Mouse (Mus musculus) ES-E14 (cell line): ENCODE data around the gene Ret. TPM values are rescaled to one million over a fixed set of nuclear protein-coding genes. Genes with fewer than 3 reads are reported as not detected.

Experiments used
- DNase-seq: peaks from one replicate; pipeline ENCODE4 v3.0.0-alpha.2; 2013; ENCODE audit warnings: low read depth, low spot score
- H3K27ac ChIP-seq: 2 replicates; pipeline ENCODE4 v1.5.1; 2012; ENCODE audit warnings: low read depth, mild to moderate bottlenecking, low read length, moderate library complexity, mixed read lengths; ENCODE audit not compliant: poor library complexity, insufficient read depth, severe bottlenecking
- H3K36me3 ChIP-seq: 2 replicates; pipeline ENCODE4 v1.6.1; 2012; ENCODE audit warnings: mild to moderate bottlenecking, low read length, moderate library complexity, mixed read lengths; ENCODE audit not compliant: control insufficient read depth, poor library complexity, insufficient read depth, severe bottlenecking
- H3K4me1 ChIP-seq, 2 experiments: fragments of 150-350 bp in 1 of 2; sonication (generic) in 1 of 2; 2 replicates each; pipeline ENCODE4 v1.6.1; 2012; ENCODE audit warnings: low read length in 2 of 2, mild to moderate bottlenecking in 1 of 2, mixed read lengths in 1 of 2; ENCODE audit not compliant: control insufficient read depth in 2 of 2, insufficient read depth in 2 of 2, poor library complexity in 1 of 2
- H3K4me3 ChIP-seq, 2 experiments: fragments of 150-350 bp in 1 of 2; sonication (generic) in 1 of 2; 2 replicates each; pipeline ENCODE4 v1.5.1; 2012; ENCODE audit warnings: low read length in 2 of 2, low read depth in 1 of 2, mild to moderate bottlenecking in 1 of 2, mixed read lengths in 1 of 2; ENCODE audit not compliant: insufficient read depth in 1 of 2, poor library complexity in 1 of 2, severe bottlenecking in 1 of 2
- H3K9ac ChIP-seq: 2 replicates; pipeline ENCODE4 v1.6.1; 2012; ENCODE audit warnings: low read depth, mild to moderate bottlenecking, low read length, mixed read lengths; ENCODE audit not compliant: poor library complexity, insufficient read depth, severe bottlenecking
- H3K9me3 ChIP-seq: fragments of 150-350 bp; sonication (generic); 2 replicates; pipeline ENCODE4 v1.6.1; 2012; ENCODE audit warnings: low read depth, mild to moderate bottlenecking, low read length; ENCODE audit not compliant: control insufficient read depth, insufficient read depth
- CHD2 ChIP-seq: IDR thresholded peaks from 2 replicates; pipeline ENCODE4 v1.6.1; 2014; ENCODE audit warnings: mild to moderate bottlenecking, low read depth, low read length, inconsistent platforms
- HCFC1 ChIP-seq: IDR thresholded peaks from 2 replicates; pipeline ENCODE4 v1.6.1; 2012; ENCODE audit warnings: low read length, inconsistent platforms, borderline replicate concordance; ENCODE audit not compliant: insufficient read depth
- MAFK ChIP-seq: IDR thresholded peaks from 2 replicates; pipeline ENCODE4 v1.6.1; 2014; ENCODE audit warnings: mild to moderate bottlenecking, low read depth, low read length, inconsistent platforms; ENCODE audit not compliant: insufficient read depth
- ZC3H11A ChIP-seq: IDR thresholded peaks from 2 replicates; pipeline ENCODE4 v1.6.1; 2012; ENCODE audit warnings: low read depth, mild to moderate bottlenecking, inconsistent platforms, low read length, borderline replicate concordance
- ZNF384 ChIP-seq: IDR thresholded peaks from 2 replicates; pipeline ENCODE4 v1.6.1; 2012; ENCODE audit warnings: low read depth, low read length, inconsistent platforms
- in situ Hi-C, 2 experiments: fragments of 600-800 bp; cut with MboI; formaldehyde crosslinking; loops; one replicate each; pipeline ENCODE4 v1.15.1; 2025; ENCODE audit warnings: low sequenced_read_pairs in 2 of 2, inconsistent platforms in 1 of 2; ENCODE audit not compliant: unreplicated experiment in 2 of 2
- total RNA-seq: library from RNA; depleted of rRNA; stranded (reverse); fragments of 300-350 nt; gene quantifications from 2 replicates; pipeline ENCODE4 v1.2.3, GENCODE M21; 2012

The Ret gene
- total RNA-seq, 1 experiment: 1.4 TPM

DNA sequence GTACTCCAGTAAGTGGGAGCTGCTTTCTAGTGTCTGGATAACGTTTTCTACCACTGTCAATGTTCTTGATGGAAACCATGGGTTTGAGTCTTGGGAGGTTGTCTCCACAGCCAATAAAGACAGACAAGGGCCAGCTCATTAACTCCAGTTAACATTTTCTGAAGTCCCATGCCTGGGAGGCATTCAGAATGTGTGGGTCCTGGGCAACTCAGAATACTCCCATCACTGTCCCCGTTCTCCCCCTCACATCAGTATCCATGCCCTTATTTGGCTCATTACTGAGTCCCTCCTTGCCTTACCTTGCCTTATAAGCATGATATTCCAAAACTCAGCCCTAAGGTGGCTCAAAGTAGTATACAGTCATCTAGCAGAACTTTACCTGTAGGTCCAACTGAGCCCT lies 25.0 kb upstream of the Ret start:
- no peaks in the 10 kb centered on the region for H3K36me3 ChIP-seq
- H3K4me3 ChIP-seq: no peak overlapping the region
- H3K9me3 ChIP-seq: no peaks in the 10 kb centered on the region
- no peak for TF ChIP-seq MAFK
- no peak for TF ChIP-seq CHD2
- TF ChIP-seq HCFC1: no peak
- TF ChIP-seq ZNF384: no peak
- no peak for TF ChIP-seq ZC3H11A
- no peaks in the 10 kb centered on the region for H3K4me1 ChIP-seq
- no peak overlapping the region for H3K27ac ChIP-seq
- H3K9ac ChIP-seq: no peak overlapping the region
- in situ Hi-C loops: no loop called here
- no peak for DNase-seq

DNA sequence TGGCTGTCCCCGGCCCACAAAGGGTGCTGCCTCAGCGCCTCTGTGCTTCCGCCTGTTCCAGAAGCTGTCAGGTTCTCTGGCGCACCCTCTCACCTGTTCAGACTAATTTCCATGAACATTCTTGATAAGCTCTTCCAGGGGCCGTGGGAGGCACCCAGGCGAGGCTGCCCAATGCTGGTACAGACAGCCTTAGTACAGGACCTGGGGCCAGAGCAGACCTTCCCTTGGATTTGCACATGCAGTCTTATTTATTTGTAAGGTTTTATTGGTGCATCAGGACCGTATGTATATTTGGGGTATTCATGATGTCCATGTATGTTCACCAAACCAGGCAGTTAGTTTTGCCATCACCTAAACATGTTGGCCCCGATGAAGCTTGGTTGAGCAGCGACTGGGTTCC lies 18.2 kb upstream of the Ret start:
- DNase-seq: no peak
- in situ Hi-C loops: no loop called here
- TF ChIP-seq MAFK: no peak
- TF ChIP-seq ZC3H11A: no peak
- TF ChIP-seq ZNF384: no peak
- no peak for TF ChIP-seq CHD2
- TF ChIP-seq HCFC1: no peak

DNA sequence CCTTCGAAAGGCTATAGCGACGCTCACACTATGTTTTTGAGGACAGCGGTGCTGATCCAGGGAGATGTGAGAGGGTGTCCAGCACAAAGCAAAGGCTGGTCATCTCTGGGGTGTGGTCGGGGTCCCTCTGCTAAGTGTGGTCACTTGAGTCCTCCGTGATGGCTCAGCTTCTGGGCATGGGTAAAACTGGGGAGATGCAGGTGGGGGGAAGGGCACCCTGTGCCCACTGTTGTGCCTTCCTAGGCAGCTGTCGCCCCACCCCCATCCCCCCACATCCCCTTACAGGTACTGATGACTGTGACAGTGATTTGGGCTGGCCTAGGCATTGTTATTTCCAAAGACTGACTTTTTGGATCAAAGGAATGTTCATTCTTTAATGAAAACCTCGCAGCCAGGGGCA lies 10.8 kb upstream of the Ret start:
- TF ChIP-seq ZC3H11A: no peak
- TF ChIP-seq HCFC1: no peak
- TF ChIP-seq ZNF384: no peak
- TF ChIP-seq MAFK: no peak
- no peak for TF ChIP-seq CHD2
- H3K9ac ChIP-seq: no peak overlapping the region
- no peaks in the 10 kb centered on the region for H3K4me1 ChIP-seq
- H3K4me3 ChIP-seq: no peak overlapping the region
- in situ Hi-C loops: no loop called here
- H3K36me3 ChIP-seq: no peaks in the 10 kb centered on the region
- H3K9me3 ChIP-seq: no peaks in the 10 kb centered on the region
- DNase-seq: no peak
- no peak overlapping the region for H3K27ac ChIP-seq

More for the DNA sequence above, 18.2 kb upstream of the Ret start:
- H3K27ac ChIP-seq: no peak overlapping the region
- H3K36me3 ChIP-seq: no peaks in the 10 kb centered on the region
- no peaks in the 10 kb centered on the region for H3K4me1 ChIP-seq
- H3K9ac ChIP-seq: no peak overlapping the region
- H3K9me3 ChIP-seq: no peaks in the 10 kb centered on the region
- peak overlapping the region; percentile 34 to 52; a peak in 3 of 4 replicates for H3K4me3 ChIP-seq

DNA sequence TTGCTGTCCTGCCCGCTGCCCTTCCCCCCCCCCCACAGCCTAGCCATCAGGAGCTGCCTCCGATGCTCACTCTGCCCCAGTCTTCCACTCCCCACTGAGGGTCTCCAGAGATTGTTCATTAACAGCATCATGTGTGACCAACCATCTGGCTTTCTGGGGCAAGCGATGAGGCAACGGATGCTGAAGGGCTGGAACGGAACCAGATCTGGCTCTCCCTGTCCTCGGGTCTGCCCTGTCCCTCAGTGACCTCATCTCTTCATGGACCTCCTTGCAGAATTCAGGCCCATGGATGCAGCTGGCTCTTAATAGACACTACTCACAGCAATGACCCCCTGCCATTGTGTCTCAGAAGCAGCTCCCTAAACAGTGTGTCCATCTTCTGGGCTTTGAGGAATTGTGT lies 8.9 kb upstream of the Ret start:
- Histone ChIP-seq H3K9ac (no peak overlapping the region), H3K4me3 (no peak overlapping the region), H3K4me1 (no peaks in the 10 kb centered on the region), H3K9me3 (no peaks in the 10 kb centered on the region), H3K36me3 (no peaks in the 10 kb centered on the region), H3K27ac (no peak overlapping the region)
- TF ChIP-seq HCFC1: no peak
- no peak for TF ChIP-seq ZNF384
- TF ChIP-seq ZC3H11A: no peak
- TF ChIP-seq MAFK: no peak
- TF ChIP-seq CHD2: no peak
- DNase-seq: no peak
- in situ Hi-C loops: no loop called here
